Mouse (Mus musculus): Measurements from ENCODE around the gene Nppc. TPM values are rescaled to one million over a fixed set of nuclear protein-coding genes. Genes with fewer than 3 reads are reported as not detected.

Nppc gene
- total and polyA plus RNA-seq, 3 experiments = not detected

DNA sequence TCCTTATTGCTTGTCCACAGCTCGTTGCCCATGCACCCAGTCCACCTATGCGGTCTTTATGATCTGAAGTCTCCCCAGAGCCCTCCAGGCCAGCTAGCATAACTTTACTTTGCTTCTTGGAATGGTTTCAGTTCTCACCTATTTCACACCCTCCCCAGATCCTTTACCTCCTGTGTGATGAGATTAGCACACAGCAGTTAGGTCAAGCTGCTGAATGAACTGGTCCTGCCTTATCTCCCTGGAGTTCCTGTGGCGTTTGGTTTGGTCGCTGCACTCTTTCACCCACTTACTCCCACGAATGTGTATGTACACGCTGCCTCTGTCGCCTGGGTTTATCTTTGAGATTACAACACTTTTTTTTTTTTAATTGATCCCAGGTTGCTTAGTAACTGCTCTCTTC, 30.0 kb upstream of the Nppc start:
- Histone ChIP-seq H3K9ac (ENCODE audit: control insufficient read depth, low read depth, low read length, poor library complexity, severe bottlenecking) (no peak overlapping the region), H3K79me2 (ENCODE audit: control insufficient read depth, insufficient read depth, low read length, poor library complexity) (peaks cover 11% of the 10 kb centered on the region), H3K36me3 (ENCODE audit: control insufficient read depth in 1 of 2, insufficient read depth in 2 of 2, low read length in 2 of 2) (peaks cover 0 to 15% of the 10 kb centered on the region in 2 experiments; a peak in 2 of 4 replicates), H3K27me3 (ENCODE audit: control insufficient read depth in 1 of 2, insufficient read depth in 2 of 2, low read length in 2 of 2) (no peaks in the 10 kb centered on the region), H3K4me3 (ENCODE audit: control insufficient read depth in 1 of 2, insufficient read depth in 1 of 2, low read depth in 2 of 2, low read length in 2 of 2) (peak overlapping the region; percentile 0 to 26; a peak in 2 of 4 replicates), H3K4me1 (ENCODE audit: control insufficient read depth in 1 of 2, insufficient read depth in 2 of 2, low read length in 2 of 2) (peaks cover 12 to 19% of the 10 kb centered on the region in 2 experiments), H3K9me3 (replicated peaks; ENCODE audit: insufficient read depth, low read length) (no peaks in the 10 kb centered on the region), H3K27ac (ENCODE audit: control insufficient read depth, low read depth, low read length) (0 out of 2 replicates have a peak overlapping the region, but pooled peaks have one; percentile 0)
- DNase-seq (ENCODE audit: low read depth, low spot score) = peak; percentile 52
- TF ChIP-seq MXI1 (IDR thresholded peaks at IDR 0.05; ENCODE audit: low read depth, low read length) = 0 out of 2 replicates have a peak, but pooled peaks have one; percentile 43
- TF ChIP-seq GABPA (IDR thresholded peaks at IDR 0.05; ENCODE audit: low read depth, low read length) = no peak
- peak; percentile 62 to 82 for TF ChIP-seq EP300 (IDR thresholded peaks at IDR 0.05; ENCODE audit: low read depth in 1 of 2, low read length in 2 of 2)
- no peak for TF ChIP-seq UBTF (IDR thresholded peaks at IDR 0.05; ENCODE audit: borderline replicate concordance, insufficient read depth, low read depth, low read length)
- peak; percentile 16; the same call in 1 of the 2 replicates for TF ChIP-seq ETS1 (IDR thresholded peaks at IDR 0.05; ENCODE audit: low read depth, low read length)
- TF ChIP-seq CHD1 (IDR thresholded peaks at IDR 0.05; ENCODE audit: low read depth, low read length) = no peak
- TF ChIP-seq RAD21 (IDR thresholded peaks at IDR 0.05; ENCODE audit: low read depth, low read length) = no peak
- TF ChIP-seq TAL1 (IDR thresholded peaks at IDR 0.05; ENCODE audit: low read length) = peak; percentile 21
- 0 out of 2 replicates have a peak, but pooled peaks have one; percentile 32 for TF ChIP-seq MYB (IDR thresholded peaks at IDR 0.05; ENCODE audit: low read depth, low read length)
- TF ChIP-seq ZNF384 (IDR thresholded peaks at IDR 0.05; ENCODE audit: low read depth, low read length) = peak; percentile 73
- no peak for TF ChIP-seq MEF2A (IDR thresholded peaks at IDR 0.05; ENCODE audit: extremely low read depth, insufficient replicate concordance, low read depth, low read length, poor library complexity, severe bottlenecking)
- TF ChIP-seq HCFC1 (IDR thresholded peaks at IDR 0.05; ENCODE audit: low read depth, low read length) = no peak
- TF ChIP-seq MAZ (IDR thresholded peaks at IDR 0.05; ENCODE audit: low read depth, low read length) = no peak
- TF ChIP-seq E2F4 (IDR thresholded peaks at IDR 0.05; ENCODE audit: borderline replicate concordance, low read depth, low read length) = no peak
- no peak for TF ChIP-seq SIN3A (IDR thresholded peaks at IDR 0.05; ENCODE audit: low read length)
- no peak for TF ChIP-seq MYC (IDR thresholded peaks at IDR 0.05; ENCODE audit: low read depth, low read length)
- TF ChIP-seq NELFE (IDR thresholded peaks at IDR 0.05; ENCODE audit: low read depth, low read length) = no peak
- no peak for TF ChIP-seq MAFK (IDR thresholded peaks at IDR 0.05; ENCODE audit: borderline replicate concordance, low read depth, low read length)
- no peak for TF ChIP-seq CTCF (IDR thresholded peaks at IDR 0.05 in 2 of 3, conservative IDR thresholded peaks at IDR 0.05 in 1 of 3; ENCODE audit: control insufficient read depth in 1 of 3, insufficient read depth in 1 of 3, low read depth in 2 of 3, low read length in 3 of 3, poor library complexity in 1 of 3, severe bottlenecking in 1 of 3)
- TF ChIP-seq ZC3H11A (IDR thresholded peaks at IDR 0.05; ENCODE audit: low read depth, low read length) = no peak
- TF ChIP-seq RCOR1 (IDR thresholded peaks at IDR 0.05; ENCODE audit: low read depth, low read length) = no peak
- TF ChIP-seq BHLHE40 (IDR thresholded peaks at IDR 0.05; ENCODE audit: borderline replicate concordance, low read depth, low read length) = no peak
- TF ChIP-seq USF2 (IDR thresholded peaks at IDR 0.05; ENCODE audit: borderline replicate concordance in 1 of 2, insufficient read depth in 1 of 2, low read depth in 1 of 2, low read length in 2 of 2) = no peak
- TF ChIP-seq TBP (IDR thresholded peaks at IDR 0.05; ENCODE audit: low read depth, low read length) = 0 out of 2 replicates have a peak, but pooled peaks have one; percentile 23
- no peak for TF ChIP-seq KAT2A (conservative IDR thresholded peaks at IDR 0.05; ENCODE audit: low read depth, low read length)
- TF ChIP-seq POLR2AphosphoS5 (IDR thresholded peaks at IDR 0.05; ENCODE audit: borderline replicate concordance, low read depth, low read length) = no peak
- peak; percentile 67 for TF ChIP-seq GATA1 (IDR thresholded peaks at IDR 0.05; ENCODE audit: low read depth, low read length)
- TF ChIP-seq NRF1 (IDR thresholded peaks at IDR 0.05; ENCODE audit: insufficient read depth, low read depth, low read length, poor library complexity, severe bottlenecking) = no peak
- no peak for TF ChIP-seq ZKSCAN1 (IDR thresholded peaks at IDR 0.05; ENCODE audit: low read depth, low read length)
- TF ChIP-seq MAX (IDR thresholded peaks at IDR 0.05; ENCODE audit: low read length) = no peak
- no peak for TF ChIP-seq SMC3 (IDR thresholded peaks at IDR 0.05; ENCODE audit: low read depth, low read length)
- no peak for TF ChIP-seq ELF1 (IDR thresholded peaks at IDR 0.05; ENCODE audit: low read depth, low read length)
- no peak for TF ChIP-seq JUND (IDR thresholded peaks at IDR 0.05; ENCODE audit: low read depth, low read length)
- no peak for TF ChIP-seq POLR2A (IDR thresholded peaks at IDR 0.05; ENCODE audit: control insufficient read depth in 1 of 2, insufficient read depth in 1 of 2, low read depth in 1 of 2, low read length in 2 of 2, poor library complexity in 1 of 2)
- peak; percentile 59; the same call in 1 of the 2 replicates for TF ChIP-seq TCF12 (IDR thresholded peaks at IDR 0.05; ENCODE audit: low read depth, low read length)
- no peak for TF ChIP-seq CHD2 (IDR thresholded peaks at IDR 0.05; ENCODE audit: low read length)
- no peak for TF ChIP-seq ZMIZ1 (IDR thresholded peaks at IDR 0.05; ENCODE audit: low read depth, low read length)
- no peak for TF ChIP-seq USF1 (IDR thresholded peaks at IDR 0.05; ENCODE audit: low read depth, low read length)
